Mouse (Mus musculus) midbrain, embryonic 16.5 days (tissue): Measurements from ENCODE around the gene Tceal5. TPM values are rescaled to one million over a fixed set of nuclear protein-coding genes. Genes with fewer than 3 reads are reported as not detected.
"Not testable (repeated sequence)": the region's sequence is repeated elsewhere in the genome, so short reads cannot be mapped to it uniquely, and the experiment has no call there.

Experiments used
- ATAC-seq: fragments of 200-750 bp; cut with Nextera tagmentation; 2 replicates; pipeline ENCODE4 v1.8.0; 2017; ENCODE audit warnings: moderate TSS enrichment
- H3K27ac ChIP-seq: fragments of 300-500 bp; sonication (generic); 2 replicates; pipeline ENCODE4 v1.5.1; 2014; ENCODE audit warnings: mild to moderate bottlenecking, low read length, mixed read lengths
- H3K27me3 ChIP-seq: fragments of 300-500 bp; sonication (generic); 2 replicates; pipeline ENCODE4 v1.6.1; 2014; ENCODE audit warnings: low read depth, low read length, mixed read lengths; ENCODE audit not compliant: control insufficient read depth, insufficient read depth
- H3K36me3 ChIP-seq: fragments of 300-500 bp; sonication (generic); 2 replicates; pipeline ENCODE4 v1.6.1; 2014; ENCODE audit warnings: mild to moderate bottlenecking, low read length, moderate library complexity, mixed read lengths; ENCODE audit not compliant: control insufficient read depth, insufficient read depth
- H3K4me1 ChIP-seq: fragments of 300-500 bp; sonication (generic); 2 replicates; pipeline ENCODE4 v1.6.1; 2014; ENCODE audit warnings: mild to moderate bottlenecking, low read length, mixed read lengths; ENCODE audit not compliant: control insufficient read depth, insufficient read depth
- H3K4me2 ChIP-seq: fragments of 300-500 bp; sonication (generic); 2 replicates; pipeline ENCODE4 v1.6.1; 2014; ENCODE audit warnings: mild to moderate bottlenecking, low read length, mixed read lengths
- H3K4me3 ChIP-seq: fragments of 300-500 bp; sonication (generic); 2 replicates; pipeline ENCODE4 v1.5.1; 2014; ENCODE audit warnings: low read depth, mild to moderate bottlenecking, low read length, moderate library complexity, mixed read lengths
- H3K9ac ChIP-seq: fragments of 300-500 bp; sonication (generic); 2 replicates; pipeline ENCODE4 v1.6.1; 2014; ENCODE audit warnings: low read depth, low read length, mixed read lengths
- H3K9me3 ChIP-seq: fragments of 300-500 bp; sonication (generic); replicated peaks from 2 replicates; pipeline ENCODE4 v1.6.1; 2014; ENCODE audit warnings: mild to moderate bottlenecking, low read length, mixed read lengths; ENCODE audit not compliant: control insufficient read depth, poor library complexity, severe bottlenecking
- WGBS: fragments of 180-500 bp; shearing (Covaris S2); extraction: QIAGEN DNeasy Blood & Tissue Kit; methylation state at CpG from one replicate; pipeline ENCODE4 v1.1.7; 2014; 5-methylcytosine and 5-hydroxymethylcytosine counted together
- polyA plus RNA-seq: library from polyadenylated mRNA; unstranded; fragments of >200 nt; fragmentation: Nextera tagmentation; extraction: Ambion mirVana; gene quantifications from 2 replicates; pipeline ENCODE4 v1.2.1, GENCODE M21; 2015

Tceal5 gene
- polyA plus RNA-seq, 1 experiment from 2014 or later, result 38.9 TPM

DNA sequence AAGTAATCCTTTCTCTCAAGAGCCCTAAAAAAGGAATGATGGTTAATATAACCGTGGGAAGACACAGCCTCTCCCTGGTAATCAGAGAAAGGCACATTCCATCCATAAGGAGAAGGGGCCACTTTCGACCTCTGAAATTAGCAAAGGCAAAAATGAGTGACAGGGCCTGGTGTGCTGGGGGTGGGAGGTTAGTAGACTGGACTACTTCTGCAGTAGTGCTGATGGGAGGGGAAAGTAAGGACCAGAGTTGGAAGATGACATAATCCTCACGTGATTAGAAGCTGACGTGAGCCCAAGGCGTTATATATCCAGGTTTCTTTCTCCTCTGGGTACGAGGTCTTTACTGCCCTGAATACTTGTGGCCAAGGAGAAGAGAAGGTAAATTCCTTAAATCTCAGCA, 20.0 kb upstream of the Tceal5 start:
- no peaks in the 10 kb centered on the region for H3K27me3 ChIP-seq
- H3K9ac ChIP-seq, result no peak overlapping the region
- H3K4me1 ChIP-seq, result no peaks in the 10 kb centered on the region
- H3K36me3 ChIP-seq, result no peaks in the 10 kb centered on the region
- no peaks in the 10 kb centered on the region for H3K9me3 ChIP-seq
- H3K4me2 ChIP-seq, result no peak overlapping the region
- ATAC-seq, result no peak
- no peak overlapping the region for H3K4me3 ChIP-seq
- H3K27ac ChIP-seq, result no peak overlapping the region
- WGBS, result 77% methylated on average over 6 of the region's 6 CpGs

DNA sequence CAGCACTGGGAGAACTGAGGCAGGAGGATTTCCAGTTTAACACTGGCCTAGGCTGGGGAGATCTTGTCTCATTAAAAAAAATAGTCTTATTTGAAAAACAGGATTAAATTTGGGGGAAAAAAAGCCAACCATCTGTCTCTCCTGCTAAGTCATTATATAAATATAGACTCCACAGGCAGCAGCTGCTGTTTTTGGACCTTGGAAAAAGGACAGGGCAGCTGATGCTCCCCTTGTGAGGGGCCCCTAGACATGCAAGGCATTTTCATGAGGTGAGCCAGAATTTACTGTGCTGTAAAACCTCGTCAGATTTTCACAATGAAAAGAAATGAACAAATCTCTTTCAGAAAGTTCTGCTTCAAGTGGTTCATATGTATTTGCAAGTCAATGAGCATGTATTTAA, 12.6 kb upstream of the Tceal5 start:
- H3K4me3 ChIP-seq, result no peak overlapping the region
- H3K9ac ChIP-seq, result no peak overlapping the region
- no peak overlapping the region for H3K4me2 ChIP-seq
- no peaks in the 10 kb centered on the region for H3K27me3 ChIP-seq
- WGBS, result 26% methylated on average over 1 of the region's 1 CpGs
- no peaks in the 10 kb centered on the region for H3K9me3 ChIP-seq
- no peaks in the 10 kb centered on the region; the same call in 1 of the 2 replicates for H3K4me1 ChIP-seq
- H3K27ac ChIP-seq, result no peak overlapping the region
- ATAC-seq, result no peak
- no peaks in the 10 kb centered on the region for H3K36me3 ChIP-seq

DNA sequence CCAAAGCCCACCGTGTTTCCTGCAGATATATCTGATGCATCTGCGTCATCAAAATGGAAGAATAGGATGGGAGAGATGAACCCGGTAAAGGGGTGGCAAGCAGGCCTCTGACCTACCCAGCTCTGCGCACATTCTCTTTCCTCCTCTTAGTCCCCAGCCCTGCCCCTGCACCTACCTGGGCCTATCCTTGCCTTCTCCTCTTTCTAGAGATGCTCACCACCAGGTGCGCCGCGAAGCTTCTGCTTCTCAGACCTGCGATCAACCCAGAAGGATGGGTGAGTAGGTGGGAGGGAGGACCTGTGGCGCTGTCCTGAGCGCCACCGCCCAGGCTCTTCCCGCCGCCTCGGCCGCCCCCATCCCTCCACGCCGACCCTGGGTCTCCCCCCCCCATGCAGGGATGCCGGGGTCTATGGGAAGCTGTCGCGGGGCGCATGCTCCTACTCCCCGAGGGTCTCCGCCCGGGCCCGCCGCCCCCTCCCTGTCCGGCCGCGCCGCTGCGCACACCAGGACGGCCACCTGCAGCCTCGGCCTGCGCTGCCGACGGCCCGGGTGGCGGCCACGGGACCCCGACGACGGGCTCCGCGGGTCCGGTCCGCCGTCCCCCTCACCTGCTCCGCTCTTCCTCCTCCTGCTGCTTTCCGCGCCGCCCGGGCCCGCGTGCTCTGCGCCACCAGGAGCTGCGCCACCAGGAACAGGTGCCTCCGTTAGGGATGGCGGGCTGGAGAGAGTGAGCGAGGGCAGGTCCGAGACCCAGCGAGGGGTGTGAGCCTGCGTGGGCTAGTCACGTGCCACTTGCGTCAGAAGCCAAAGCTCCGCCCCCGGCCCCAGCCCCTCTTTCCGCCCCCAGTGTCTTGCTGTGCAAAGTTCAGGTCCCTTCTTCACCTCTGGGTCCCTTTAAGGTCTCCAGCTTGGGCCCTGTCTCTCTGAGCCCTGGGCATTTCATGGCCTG, 11.3 kb upstream of the Tceal5 start, which contains the start of the genes Tceal7 and Bex1:
Gene Tceal7 (plus strand): TSS at position 51 of the 949 bp plus-strand sequence.
Gene Bex1 (minus strand): TSS at position 785 of the 949 bp plus-strand sequence.
- Histone ChIP-seq H3K4me2 (peak within 1 kb of the TSS; percentile 52), H3K4me3 (peak within 1 kb of the TSS; percentile 36), H3K9ac (peak within 1 kb of the TSS; percentile 54)
- H3K36me3 ChIP-seq, H3K27ac ChIP-seq, H3K4me1 ChIP-seq, H3K9me3 ChIP-seq, H3K27me3 ChIP-seq: not testable (repeated sequence)
- WGBS, result 21% methylated on average over 7 of the region's 67 CpGs
- peak; percentile 96 for ATAC-seq

DNA sequence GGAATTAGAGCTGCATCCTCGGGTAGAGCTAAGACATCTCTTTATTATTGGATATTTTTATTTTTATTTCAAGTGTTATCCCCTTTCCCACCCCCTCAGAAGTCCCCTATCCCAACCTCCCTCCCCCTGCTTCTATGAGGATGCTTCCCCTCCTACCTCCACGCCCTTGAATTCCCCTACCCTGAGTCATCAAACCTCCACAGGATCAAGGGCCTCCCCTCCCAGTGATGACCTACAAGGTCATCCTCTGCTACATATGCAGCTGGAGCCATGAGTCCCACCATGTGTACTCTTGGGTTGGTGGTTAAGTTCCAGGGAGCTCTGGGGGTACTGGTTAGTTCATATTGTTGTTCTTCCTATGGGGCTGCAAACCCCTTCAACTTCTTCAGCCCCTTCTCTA, 9.7 kb upstream of the Tceal5 start:
- H3K4me3 ChIP-seq, result no peak overlapping the region
- H3K27ac ChIP-seq, result no peak overlapping the region
- no peaks in the 10 kb centered on the region for H3K27me3 ChIP-seq
- no peak for ATAC-seq
- 88% methylated on average over 2 of the region's 2 CpGs for WGBS
- H3K4me2 ChIP-seq, result no peak overlapping the region
- no peaks in the 10 kb centered on the region for H3K9me3 ChIP-seq
- H3K36me3 ChIP-seq, result no peaks in the 10 kb centered on the region
- no peaks in the 10 kb centered on the region; the same call in 1 of the 2 replicates for H3K4me1 ChIP-seq
- H3K9ac ChIP-seq, result no peak overlapping the region

DNA sequence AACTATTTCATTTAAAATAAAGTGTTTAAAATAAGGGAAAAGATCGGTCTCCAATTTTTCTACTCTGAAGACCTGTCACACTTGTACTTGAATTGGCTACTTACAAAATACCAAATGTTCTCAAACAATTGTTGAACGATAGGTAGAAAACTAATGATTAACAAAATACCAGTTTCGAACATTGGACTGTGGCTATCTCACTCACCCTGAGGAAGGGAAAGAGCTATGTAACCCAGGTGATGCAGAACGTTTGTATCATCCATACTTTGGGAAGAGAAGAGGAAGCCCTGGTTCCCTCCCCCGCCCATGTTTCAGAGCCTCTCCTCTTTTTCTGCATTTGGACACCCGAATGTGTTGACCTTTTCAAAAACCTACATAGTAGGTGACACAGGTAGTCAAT, 730 bp upstream of the Tceal5 start:
- H3K4me3 ChIP-seq, result no peak overlapping the region
- H3K4me2 ChIP-seq, result no peak overlapping the region
- no peaks in the 10 kb centered on the region for H3K36me3 ChIP-seq
- peaks cover 5% of the 10 kb centered on the region; the same call in 1 of the 2 replicates for H3K4me1 ChIP-seq
- no peak for ATAC-seq
- H3K9me3 ChIP-seq, result no peaks in the 10 kb centered on the region
- no peak overlapping the region for H3K27ac ChIP-seq
- 86% methylated on average over 6 of the region's 6 CpGs for WGBS
- no peaks in the 10 kb centered on the region for H3K27me3 ChIP-seq
- no peak overlapping the region for H3K9ac ChIP-seq

DNA sequence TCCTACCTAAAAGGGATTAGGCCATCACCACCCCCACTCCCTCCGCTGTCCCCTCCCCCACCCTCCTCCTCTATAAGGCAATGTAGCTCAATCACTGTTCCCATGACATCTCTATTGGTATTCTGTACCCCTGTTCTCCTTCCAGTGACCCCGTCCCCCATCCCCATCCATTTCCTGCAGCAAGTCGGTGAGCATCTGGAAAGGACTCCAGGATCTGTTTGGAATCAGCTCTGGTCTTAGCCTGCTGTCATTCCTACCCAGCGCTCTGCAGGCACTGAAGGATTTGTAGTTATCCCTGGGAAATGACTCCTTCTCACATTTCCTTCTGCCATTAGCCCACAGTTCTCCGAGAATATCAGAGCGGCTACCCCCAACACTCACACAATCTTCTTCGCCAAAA, 419 bp downstream of the Tceal5 start:
- 16% methylated on average over 7 of the region's 7 CpGs for WGBS
- H3K36me3 ChIP-seq, result no peaks in the 10 kb centered on the region
- peak overlapping the region; percentile 58 for H3K4me2 ChIP-seq
- peak overlapping the region; percentile 83 for H3K27ac ChIP-seq
- H3K9ac ChIP-seq, result peak overlapping the region; percentile 68
- H3K9me3 ChIP-seq, result no peaks in the 10 kb centered on the region
- peaks cover 5% of the 10 kb centered on the region; the same call in 1 of the 2 replicates for H3K4me1 ChIP-seq
- H3K27me3 ChIP-seq, result no peaks in the 10 kb centered on the region
- peak overlapping the region; percentile 51 for H3K4me3 ChIP-seq
- peak; percentile 67 for ATAC-seq

DNA sequence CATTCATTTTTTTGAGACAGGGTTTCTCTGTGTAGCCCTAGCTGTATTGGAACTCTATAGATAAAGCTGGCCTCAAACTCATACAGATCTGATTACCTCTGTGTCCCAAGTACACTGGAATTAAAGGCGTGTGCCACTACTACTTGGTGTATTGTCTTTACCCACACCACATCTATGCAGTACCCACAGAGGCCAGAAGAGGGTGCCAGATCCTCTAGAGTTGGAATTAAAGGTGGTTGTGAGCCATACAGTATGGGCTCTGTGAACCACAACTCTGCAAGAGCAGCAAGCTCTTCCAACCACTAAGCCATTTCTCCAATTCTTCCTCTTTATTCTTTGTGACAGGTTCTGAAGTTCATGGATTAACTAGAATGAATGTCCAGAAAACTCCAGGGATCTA, 6.8 kb downstream of the Tceal5 start:
- Histone ChIP-seq H3K4me3 (no peak overlapping the region), H3K4me2 (no peak overlapping the region), H3K27me3 (no peaks in the 10 kb centered on the region), H3K9me3 (no peaks in the 10 kb centered on the region), H3K4me1 (no peaks in the 10 kb centered on the region), H3K36me3 (no peaks in the 10 kb centered on the region), H3K9ac (no peak overlapping the region), H3K27ac (no peak overlapping the region)
- WGBS, result 67% methylated on average over 1 of the region's 1 CpGs
- ATAC-seq, result no peak

DNA sequence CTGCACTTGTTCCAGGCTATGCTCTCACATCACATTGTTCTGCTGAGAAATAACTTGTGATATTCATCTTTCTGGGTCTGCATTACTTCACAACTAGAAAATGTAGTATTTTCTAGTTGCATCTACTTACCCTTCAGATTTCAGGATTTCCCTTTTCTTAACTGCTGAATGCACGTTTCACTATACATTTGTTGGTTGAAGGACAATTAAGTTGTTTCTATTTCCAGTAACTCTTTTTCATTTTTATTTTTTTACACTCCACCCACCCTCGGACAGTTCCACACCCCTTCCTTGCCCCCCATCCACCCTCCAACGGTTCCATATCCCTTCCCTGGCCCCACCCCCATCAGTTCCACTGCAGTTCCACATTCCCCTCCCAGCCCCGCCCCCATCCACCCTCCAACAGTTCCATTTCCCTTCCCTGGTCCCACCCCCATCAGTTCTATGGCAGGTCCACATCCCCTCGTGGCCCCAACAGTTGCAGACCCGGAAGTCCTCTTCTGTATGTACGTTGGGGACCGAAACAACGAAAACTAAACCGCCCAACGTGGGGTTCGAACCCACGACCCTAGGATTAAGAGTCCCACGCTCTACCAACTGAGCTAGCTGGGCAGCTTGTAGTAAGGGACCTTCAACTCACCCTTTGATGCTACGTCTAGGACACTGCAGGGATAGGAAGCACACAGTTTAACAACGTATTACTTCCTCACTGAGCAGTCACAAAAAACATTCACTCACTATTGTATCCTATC, 8.3 kb downstream of the Tceal5 start:
- no peaks in the 10 kb centered on the region for H3K36me3 ChIP-seq
- H3K9ac ChIP-seq, result no peak overlapping the region
- no peak for ATAC-seq
- no peak overlapping the region for H3K4me3 ChIP-seq
- no peak overlapping the region for H3K4me2 ChIP-seq
- H3K4me1 ChIP-seq, result no peaks in the 10 kb centered on the region
- no peak overlapping the region for H3K27ac ChIP-seq
- H3K9me3 ChIP-seq, result no peaks in the 10 kb centered on the region
- no peaks in the 10 kb centered on the region for H3K27me3 ChIP-seq
- 82% methylated on average over 16 of the region's 16 CpGs for WGBS

DNA sequence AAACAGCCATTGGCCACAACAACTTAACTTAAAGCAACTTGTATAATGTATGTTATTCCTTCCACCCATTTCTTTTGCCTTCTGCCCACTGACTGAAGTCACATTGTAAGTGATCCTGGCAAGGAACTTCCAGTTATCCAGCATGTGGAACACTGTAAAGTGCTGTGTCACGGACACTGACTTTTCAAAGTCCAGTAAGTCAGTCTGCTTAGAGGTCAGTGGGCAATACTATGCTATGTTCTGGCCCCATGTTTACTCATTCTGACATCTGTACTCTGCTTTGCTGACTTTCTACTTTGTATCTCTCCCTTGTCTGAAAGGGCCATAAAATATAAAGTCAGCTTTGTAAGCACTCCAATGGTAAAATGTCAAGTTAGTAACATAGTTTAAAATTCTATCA, 20.6 kb downstream of the Tceal5 start:
- no peak overlapping the region for H3K4me2 ChIP-seq
- ATAC-seq, result no peak
- H3K9me3 ChIP-seq, result no peaks in the 10 kb centered on the region
- H3K27me3 ChIP-seq, result 0 out of 2 replicates have a peak, but pooled peaks cover 3% of the 10 kb centered on the region
- H3K36me3 ChIP-seq, result no peaks in the 10 kb centered on the region
- WGBS, result 86% methylated on average over 1 of the region's 1 CpGs
- H3K4me1 ChIP-seq, result no peaks in the 10 kb centered on the region
- H3K4me3 ChIP-seq, result no peak overlapping the region
- no peak overlapping the region for H3K27ac ChIP-seq
- no peak overlapping the region for H3K9ac ChIP-seq
